Comparison of ENCODE assay signal across 12 mouse cellular contexts in the genomic region with DNA sequence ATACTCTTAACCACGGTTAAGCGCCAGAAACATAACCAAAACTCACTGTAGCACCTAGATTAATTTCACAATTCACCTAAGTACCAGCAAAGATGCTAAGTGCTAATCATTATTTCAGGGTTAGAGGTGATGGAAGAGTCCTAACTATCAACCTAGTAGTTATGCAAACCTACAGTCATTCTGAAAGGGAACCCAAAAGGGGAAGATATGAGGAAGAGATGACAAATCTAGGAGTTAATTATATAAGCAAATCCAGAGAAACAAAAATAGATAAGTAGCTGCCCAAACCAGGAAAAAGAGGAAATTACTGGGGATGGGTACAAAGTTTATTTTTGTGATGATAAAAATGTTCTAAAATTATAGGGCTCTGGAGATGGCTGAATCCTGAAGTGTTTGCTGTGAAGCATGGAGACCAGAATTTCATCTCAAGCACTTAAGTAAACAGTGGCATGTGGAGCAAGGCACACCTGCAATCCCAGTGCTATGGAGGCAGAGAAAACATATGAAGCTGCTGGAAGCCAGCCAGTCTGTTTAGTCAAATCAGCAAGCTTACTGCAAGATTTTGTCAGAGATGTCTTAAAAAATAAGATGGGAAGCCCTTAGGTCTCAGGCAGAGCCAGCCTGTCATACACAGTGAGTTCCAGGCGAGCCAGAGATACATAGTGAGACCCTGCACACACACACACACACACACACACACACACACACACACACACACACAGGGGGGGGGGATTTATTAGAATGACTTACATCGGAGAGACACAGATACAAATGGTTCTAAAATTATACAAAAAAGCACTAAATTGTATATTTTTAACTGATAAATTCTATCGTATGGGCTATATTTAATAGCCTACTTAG. TPM values are rescaled to one million over a fixed set of nuclear protein-coding genes. Genes with fewer than 3 reads are reported as not detected.
DNase-seq lines count a peak whose midpoint lies in the region; ATAC-seq and TF ChIP-seq lines count a peak whose summit lies in the region.
"Had no signal": no experiment of that assay in that cellular context is flagged by ENCODE, and none has a peak within 500 bp of the region (broad histone marks: within the 10 kb centered on the region; RNA-seq: fewer than 3 reads in every experiment).

No protein-coding gene starts in this region.

- no peak overlapping the region for H3K9ac ChIP-seq in limb, embryonic 14.5 days (ENCODE audit: low read depth, low read length, severe bottlenecking)
- H3K9ac ChIP-seq: liver, embryonic 14.5 days had no signal

- H3K36me3 ChIP-seq in limb, embryonic 14.5 days (ENCODE audit: control insufficient read depth, insufficient read depth, low read length), result no peaks in the 10 kb centered on the region; the same call in none of the 2 replicates
- peaks cover 27% of the 10 kb centered on the region for H3K36me3 ChIP-seq in limb, embryonic 10.5 days

- H3K27ac ChIP-seq in limb, embryonic 14.5 days (replicated peaks; ENCODE audit: low read depth, low read length), result no peak overlapping the region
- no peak overlapping the region for H3K27ac ChIP-seq in limb, embryonic 10.5 days
- H3K27ac ChIP-seq: liver, embryonic 14.5 days had no signal

- no peaks in the 10 kb centered on the region for H3K9me3 ChIP-seq in limb, embryonic 14.5 days (ENCODE audit: control insufficient read depth, low read length)
- H3K9me3 ChIP-seq in limb, embryonic 10.5 days (replicated peaks), result no peaks in the 10 kb centered on the region

- no peaks in the 10 kb centered on the region for H3K27me3 ChIP-seq in limb, embryonic 14.5 days (ENCODE audit: control insufficient read depth, insufficient read depth, low read length)
- no peaks in the 10 kb centered on the region for H3K27me3 ChIP-seq in limb, embryonic 10.5 days (ENCODE audit: low read depth, poor library complexity, severe bottlenecking)

- peak; percentile 20 for DNase-seq in limb, embryonic 14.5 days (ENCODE audit: low spot score)
- no peak for DNase-seq in limb, embryonic 10.5 days (ENCODE audit: low spot score)
- DNase-seq in brain, embryonic 18.5 days (ENCODE audit: low read depth, low spot score), result peak; percentile 6
- peak; percentile 50 to 57 for DNase-seq in left cerebral cortex, postnatal 14 days (ENCODE audit: low spot score in 2 of 2)
- peak; percentile 56 for DNase-seq in right cerebral cortex, postnatal 25 days
- no peak for DNase-seq in cerebellum, adult 11-12 months
- DNase-seq in gastrocnemius, postnatal 25 days, result no peak
- DNase-seq in Muller cell, postnatal 12 days (ENCODE audit: inconsistent ontology term), result no peak
- DNase-seq: adrenal gland, adult 2 months; thymus, adult 18-20 months had no signal

- no peak overlapping the region for H3K4me2 ChIP-seq in limb, embryonic 14.5 days (replicated peaks; ENCODE audit: low read depth, low read length, severe bottlenecking)

- 0 out of 2 replicates have a peak, but pooled peaks cover 2% of the 10 kb centered on the region for H3K4me1 ChIP-seq in limb, embryonic 14.5 days (ENCODE audit: control insufficient read depth, insufficient read depth, low read length)
- no peaks in the 10 kb centered on the region for H3K4me1 ChIP-seq in limb, embryonic 10.5 days

- ATAC-seq in limb, embryonic 14.5 days (ENCODE audit: low FRiP score, low read depth), result no peak
- ATAC-seq: hindbrain, embryonic 16.5 days had no signal

- no peak overlapping the region for H3K4me3 ChIP-seq in limb, embryonic 14.5 days (replicated peaks; ENCODE audit: low read length)
- H3K4me3 ChIP-seq in limb, embryonic 10.5 days, result no peak overlapping the region

- WGBS in limb, embryonic 14.5 days, result 90% methylated on average over 5 of the region's 5 CpGs
- 90% methylated on average over 5 of the region's 5 CpGs for WGBS in limb, embryonic 10.5 days

- no peak for TF ChIP-seq POLR2A in limb, embryonic 14.5 days (IDR thresholded peaks at IDR 0.05; ENCODE audit: borderline replicate concordance, extremely low read depth, insufficient read depth, insufficient read length)

- intact Hi-C loops in left cerebral cortex, postnatal 14 days (cut with DNase I), result no loop called here

RNA-seq across cellular contexts. Expression of a gene that starts 45.9 kb away (rescaled TPM):
- polyA plus RNA-seq in limb, embryonic 14.5 days (2012; rRNA removed), result 76.1 and 80.4 TPM in 2 replicates
- polyA plus RNA-seq in limb, embryonic 14.5 days (2014; fragmentation: Nextera tagmentation; extraction: Ambion mirVana), result 47.5 and 56.2 TPM in 2 replicates
- polyA plus RNA-seq in limb, embryonic 10.5 days (2016; fragmentation: Nextera tagmentation; extraction: Ambion mirVana), result 50.1 and 68.5 TPM in 2 replicates
- 100 to 1,000 TPM; 157 to 162 TPM for total RNA-seq in left cerebral cortex, postnatal 14 days (2021)
- 1 to 10 TPM; 5.3 to 5.5 TPM for total RNA-seq in gastrocnemius, postnatal 25 days (2021)

Comparison
In these comparisons a context has a peak if more than half of its experiments do, and no peak if none do; other contexts are left out.
1. DNase-seq: peak in limb, embryonic 14.5 days (single experiment), brain, embryonic 18.5 days (single experiment), left cerebral cortex, postnatal 14 days (2 of 2) and right cerebral cortex, postnatal 25 days (single experiment); none in limb, embryonic 10.5 days (single experiment), cerebellum, adult 11-12 months (single experiment), gastrocnemius, postnatal 25 days (single experiment) and Muller cell, postnatal 12 days (single experiment).
2. RNA of a gene that starts 45.9 kb away (total RNA-seq): 157 to 162 TPM in left cerebral cortex, postnatal 14 days; 5.3 to 5.5 TPM in gastrocnemius, postnatal 25 days; every median in the first group is over 10 times any median in the second.